Mouse (Mus musculus): ENCODE results near the gene Ttyh1. TPM values are rescaled to one million over a fixed set of nuclear protein-coding genes. Genes with fewer than 3 reads are reported as not detected.

The Ttyh1 gene
- polyA plus RNA-seq, 1 experiment from 2014 or later: 110 TPM

DNA sequence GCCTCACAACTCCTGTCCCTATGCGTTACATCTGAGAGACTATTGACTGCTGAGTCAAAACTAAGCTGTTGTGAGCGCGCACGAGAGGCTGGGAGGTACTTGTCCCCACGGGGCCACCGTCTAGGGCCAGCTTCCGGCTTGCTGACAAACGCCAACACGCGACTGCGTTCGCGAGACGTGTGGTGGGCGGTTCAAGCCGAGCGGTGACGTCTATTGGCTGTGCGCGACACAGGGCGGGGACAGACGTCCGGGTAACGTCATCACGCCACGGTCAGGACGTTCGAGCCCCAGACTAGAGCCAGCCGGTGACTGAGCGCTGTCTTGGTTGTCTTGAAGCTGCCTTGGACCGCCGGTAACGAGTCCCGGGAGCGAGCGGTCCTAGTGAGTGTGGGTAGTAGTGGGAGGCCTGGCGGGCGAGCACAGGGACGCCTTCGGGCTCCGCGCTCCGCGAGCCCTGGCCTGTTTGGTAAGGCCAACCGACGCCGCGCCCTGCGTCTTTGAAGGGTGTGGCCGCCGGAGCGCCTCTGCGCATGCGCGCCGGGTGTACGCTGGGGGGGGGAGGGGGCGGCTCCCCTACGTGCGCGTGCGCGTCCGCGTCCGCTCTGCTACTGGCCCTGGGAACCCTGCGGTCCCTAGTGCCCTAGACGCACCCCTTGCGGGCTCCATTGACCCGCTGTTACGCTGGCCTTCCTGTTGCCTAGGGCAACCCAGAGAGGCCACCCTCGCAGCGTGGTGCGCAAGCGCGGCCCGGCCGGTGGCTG, 17.7 kb downstream of the Ttyh1 start, which contains the start of gene Leng8:
Leng8 (plus strand) TSS at position 269 of the 761 bp plus-strand sequence.
- Histone ChIP-seq H3K4me3 (peak within 1 kb of the TSS; percentile 69), H3K4me2 (replicated peaks) (peak within 1 kb of the TSS; percentile 75), H3K36me3 (peaks cover 45% of the 10 kb centered on the region), H3K27me3 (no peaks in the 10 kb centered on the region), H3K9me3 (replicated peaks) (no peaks in the 10 kb centered on the region), H3K4me1 (peaks cover 15% of the 10 kb centered on the region), H3K27ac (peak within 1 kb of the TSS; percentile 96), H3K9ac (peak within 1 kb of the TSS; percentile 74)
- ATAC-seq (ENCODE audit: low FRiP score): peak; percentile 99
- WGBS: under 1% methylated on average over 68 of the region's 78 CpGs

DNA sequence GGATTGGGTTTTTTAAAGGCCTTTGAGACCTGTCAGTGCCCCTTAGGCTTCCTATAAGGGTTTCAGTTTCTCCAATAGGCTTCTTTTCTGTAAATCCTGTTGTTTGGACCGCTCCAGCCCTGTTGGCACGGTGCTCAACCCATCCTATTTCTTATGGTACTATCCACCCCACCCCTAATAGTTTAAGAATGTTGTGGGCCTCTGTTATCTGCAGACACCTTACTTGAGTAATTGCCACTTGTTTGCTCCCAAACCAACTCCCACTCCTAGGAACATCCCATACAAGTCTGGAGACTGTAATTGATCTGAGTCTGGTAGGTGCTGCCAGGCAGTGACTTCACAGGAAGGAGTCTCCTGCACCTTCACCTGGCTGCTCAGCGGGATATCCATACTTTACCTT, 18.5 kb downstream of the Ttyh1 start:
- Histone ChIP-seq H3K4me1 (peaks cover 15% of the 10 kb centered on the region), H3K9me3 (replicated peaks) (no peaks in the 10 kb centered on the region), H3K27ac (peak overlapping the region; percentile 96; the same call in 1 of the 2 replicates), H3K36me3 (peaks cover 46% of the 10 kb centered on the region), H3K9ac (peak overlapping the region; percentile 74), H3K27me3 (no peaks in the 10 kb centered on the region), H3K4me2 (replicated peaks) (peak overlapping the region; percentile 75), H3K4me3 (peak overlapping the region; percentile 69)
- WGBS: 57% methylated on average over 3 of the region's 3 CpGs
- no peak for ATAC-seq (ENCODE audit: low FRiP score)

DNA sequence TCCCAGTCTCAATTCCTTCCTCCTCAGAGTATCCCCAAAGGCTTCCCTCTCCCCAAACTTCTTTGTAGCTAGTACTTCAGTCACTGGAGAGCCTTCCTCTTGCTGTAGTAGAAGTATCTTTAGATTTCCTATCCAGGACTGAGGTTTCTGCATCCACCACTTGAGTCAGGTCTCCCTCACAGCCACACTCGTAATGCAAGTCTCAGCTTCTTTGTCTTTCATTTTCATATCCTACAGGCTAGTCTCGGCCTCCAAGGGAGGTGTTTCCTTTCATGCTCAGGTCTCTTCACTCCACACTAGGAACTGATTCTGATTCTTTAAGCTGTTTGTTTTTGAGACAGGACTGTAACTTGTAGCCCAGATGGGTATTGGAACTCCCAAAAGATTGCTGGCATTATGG, 19.0 kb downstream of the Ttyh1 start:
- peaks cover 47% of the 10 kb centered on the region for H3K36me3 ChIP-seq
- WGBS: 87% methylated on average over 2 of the region's 2 CpGs

DNA sequence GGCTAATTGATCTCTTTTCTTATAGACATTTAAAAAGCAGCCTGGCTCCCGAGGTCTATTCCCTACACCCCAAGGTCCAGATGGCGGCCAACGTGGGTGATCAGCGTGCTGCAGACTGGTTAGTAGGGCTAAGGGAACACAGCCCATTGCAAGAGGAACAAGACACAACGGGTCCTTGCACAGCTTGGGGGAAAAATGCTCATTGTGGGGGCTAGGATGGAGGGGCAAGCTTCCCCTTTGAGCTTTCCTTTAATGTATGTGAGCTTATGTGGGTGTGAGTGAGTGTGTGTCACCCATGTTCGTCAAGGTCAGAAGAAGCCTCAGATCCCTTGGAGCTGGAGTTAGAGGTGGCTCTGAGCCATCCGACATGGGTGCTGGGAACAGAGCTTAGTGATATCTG, 19.5 kb downstream of the Ttyh1 start:
- no peak overlapping the region for H3K4me2 ChIP-seq (replicated peaks)

More for the DNA sequence above, 19.0 kb downstream of the Ttyh1 start:
- peak overlapping the region; percentile 75 for H3K4me2 ChIP-seq (replicated peaks)
- H3K27me3 ChIP-seq: no peaks in the 10 kb centered on the region
- H3K9me3 ChIP-seq (replicated peaks): no peaks in the 10 kb centered on the region
- peak overlapping the region; percentile 69 for H3K4me3 ChIP-seq
- H3K9ac ChIP-seq: peak overlapping the region; percentile 74; the same call in 1 of the 2 replicates
- no peak overlapping the region for H3K27ac ChIP-seq
- peaks cover 15% of the 10 kb centered on the region for H3K4me1 ChIP-seq
- no peak for ATAC-seq (ENCODE audit: low FRiP score)

DNA sequence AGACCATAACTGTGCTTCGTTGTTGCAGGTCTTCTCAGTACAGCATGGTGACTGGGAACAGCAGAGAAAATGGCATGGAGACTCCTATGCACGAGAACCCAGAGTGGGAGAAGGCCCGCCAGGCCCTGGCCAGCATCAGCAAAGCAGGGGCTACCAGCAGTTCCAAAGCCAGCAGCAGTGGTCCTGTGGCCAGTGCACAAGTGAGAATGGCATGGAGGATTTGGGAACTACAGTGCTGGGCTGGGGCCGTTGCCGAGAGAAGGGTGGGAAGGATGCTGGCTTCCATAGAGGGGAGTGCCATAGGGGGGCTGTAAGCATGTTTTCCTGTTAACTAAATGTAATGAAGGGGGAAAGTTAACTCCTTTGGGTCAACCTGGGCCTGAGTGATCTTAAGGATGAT, 20.2 kb downstream of the Ttyh1 start:
- Histone ChIP-seq H3K4me3 (no peak overlapping the region), H3K9me3 (replicated peaks) (no peaks in the 10 kb centered on the region), H3K27me3 (no peaks in the 10 kb centered on the region), H3K36me3 (peaks cover 56% of the 10 kb centered on the region), H3K27ac (no peak overlapping the region), H3K4me1 (peaks cover 15% of the 10 kb centered on the region), H3K9ac (no peak overlapping the region), H3K4me2 (replicated peaks) (no peak overlapping the region)
- WGBS: 94% methylated on average over 5 of the region's 5 CpGs
- no peak for ATAC-seq (ENCODE audit: low FRiP score)

More for the DNA sequence above, 19.5 kb downstream of the Ttyh1 start:
- H3K27me3 ChIP-seq: no peaks in the 10 kb centered on the region
- H3K36me3 ChIP-seq: peaks cover 48% of the 10 kb centered on the region
- H3K9ac ChIP-seq: 0 out of 2 replicates have a peak overlapping the region, but pooled peaks have one; percentile 3
- H3K27ac ChIP-seq: no peak overlapping the region
- H3K4me1 ChIP-seq: peaks cover 15% of the 10 kb centered on the region
- no peaks in the 10 kb centered on the region for H3K9me3 ChIP-seq (replicated peaks)
- WGBS: 94% methylated on average over 7 of the region's 7 CpGs
- no peak overlapping the region for H3K4me3 ChIP-seq
- no peak for ATAC-seq (ENCODE audit: low FRiP score)

DNA sequence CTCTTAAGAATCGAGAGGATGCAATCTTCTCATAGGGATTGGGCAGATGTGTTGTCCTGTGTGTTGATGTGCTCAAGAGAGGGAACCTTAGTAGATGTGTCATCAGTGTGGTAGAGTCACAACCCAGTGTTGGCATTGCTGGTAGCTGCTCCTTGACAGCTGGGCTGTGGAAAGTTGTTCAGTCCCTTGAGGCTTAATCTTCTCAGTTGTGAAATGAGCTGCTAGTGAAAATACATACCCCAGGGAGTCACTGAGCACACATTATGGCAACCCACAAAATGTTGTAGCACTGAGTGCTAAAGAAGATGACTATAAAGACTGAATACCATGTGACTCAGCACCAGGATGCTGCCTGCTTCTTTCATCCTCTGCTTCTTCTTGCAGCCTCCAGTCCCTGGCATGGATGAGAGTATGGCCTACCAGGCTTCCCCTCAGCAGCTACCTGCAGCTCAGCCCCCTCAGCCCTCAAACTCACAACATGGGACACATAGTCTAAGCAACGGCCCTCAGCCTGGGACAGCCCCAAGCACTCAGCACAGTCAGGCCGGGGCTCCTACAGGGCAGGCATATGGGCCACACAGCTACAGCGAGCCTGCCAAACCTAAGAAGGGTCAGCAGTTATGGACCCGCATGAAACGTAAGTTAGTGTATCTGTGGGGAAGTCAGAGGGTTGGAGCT, 22.6 kb downstream of the Ttyh1 start:
- H3K9ac ChIP-seq: no peak overlapping the region
- H3K4me3 ChIP-seq: no peak overlapping the region
- 97% methylated on average over 6 of the region's 6 CpGs for WGBS
- peaks cover 13% of the 10 kb centered on the region for H3K4me1 ChIP-seq
- no peaks in the 10 kb centered on the region for H3K27me3 ChIP-seq
- no peak for ATAC-seq (ENCODE audit: low FRiP score)
- H3K36me3 ChIP-seq: peaks cover 79% of the 10 kb centered on the region
- no peak overlapping the region for H3K4me2 ChIP-seq (replicated peaks)
- H3K27ac ChIP-seq: no peak overlapping the region
- H3K9me3 ChIP-seq (replicated peaks): no peaks in the 10 kb centered on the region

DNA sequence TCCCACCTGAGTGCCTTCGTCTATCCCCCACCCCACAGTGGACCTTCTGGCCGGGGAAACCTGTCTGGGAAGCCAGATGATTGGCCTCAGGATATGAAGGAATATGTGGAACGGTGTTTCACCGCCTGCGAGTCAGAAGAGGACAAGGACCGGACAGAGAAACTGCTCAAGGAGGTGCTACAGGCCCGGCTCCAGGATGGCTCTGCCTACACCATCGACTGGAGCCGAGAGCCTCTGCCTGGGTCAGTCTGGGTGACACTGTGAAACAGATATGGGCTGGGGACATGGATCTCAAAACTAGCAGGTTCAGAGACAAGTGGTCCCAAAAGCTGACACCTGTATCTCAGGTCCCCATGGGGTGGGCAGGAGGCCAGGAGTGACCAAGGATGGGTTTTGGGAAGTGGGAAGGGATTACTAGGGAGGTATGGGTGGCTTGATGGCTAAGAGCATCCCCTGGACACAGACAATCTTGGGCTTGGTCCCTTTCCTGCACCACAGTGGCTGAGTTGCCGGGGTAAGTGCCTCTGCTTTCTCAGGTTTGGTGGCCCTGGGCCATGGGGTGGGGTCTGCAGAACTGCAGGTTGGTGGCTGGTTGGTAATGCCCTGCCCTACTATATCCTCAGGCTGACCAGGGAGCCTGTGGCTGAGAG, 23.7 kb downstream of the Ttyh1 start:
- Histone ChIP-seq H3K27ac (no peak overlapping the region), H3K9me3 (replicated peaks) (no peaks in the 10 kb centered on the region), H3K27me3 (no peaks in the 10 kb centered on the region), H3K4me3 (no peak overlapping the region), H3K4me1 (peaks cover 12% of the 10 kb centered on the region), H3K36me3 (peaks cover 91% of the 10 kb centered on the region), H3K4me2 (replicated peaks) (no peak overlapping the region), H3K9ac (no peak overlapping the region)
- 98% methylated on average over 10 of the region's 10 CpGs for WGBS
- ATAC-seq (ENCODE audit: low FRiP score): no peak

DNA sequence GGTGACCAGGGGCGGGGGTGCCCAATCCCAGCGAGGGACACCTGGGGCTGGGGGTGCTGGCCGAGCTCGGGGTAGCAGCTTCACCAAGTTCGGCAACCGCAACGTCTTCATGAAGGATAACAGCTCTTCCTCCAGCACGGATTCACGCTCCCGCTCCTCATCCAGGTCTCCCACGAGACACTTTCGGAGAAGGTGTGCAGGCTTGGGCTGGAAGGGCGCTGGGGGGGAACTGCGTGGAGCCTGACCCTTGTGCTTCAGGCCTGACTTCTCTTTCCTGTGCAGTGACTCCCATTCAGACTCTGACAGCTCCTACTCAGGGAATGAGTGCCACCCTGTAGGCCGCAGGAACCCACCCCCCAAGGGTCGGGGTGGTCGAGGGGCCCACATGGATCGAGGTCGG, 24.3 kb downstream of the Ttyh1 start:
- ATAC-seq (ENCODE audit: low FRiP score): no peak
- H3K4me1 ChIP-seq: peaks cover 12% of the 10 kb centered on the region
- no peaks in the 10 kb centered on the region for H3K9me3 ChIP-seq (replicated peaks)
- H3K27me3 ChIP-seq: no peaks in the 10 kb centered on the region
- WGBS: 93% methylated on average over 19 of the region's 19 CpGs
- H3K36me3 ChIP-seq: peaks cover 97% of the 10 kb centered on the region
- no peak overlapping the region for H3K4me3 ChIP-seq
- H3K9ac ChIP-seq: no peak overlapping the region
- no peak overlapping the region for H3K4me2 ChIP-seq (replicated peaks)
- H3K27ac ChIP-seq: no peak overlapping the region

DNA sequence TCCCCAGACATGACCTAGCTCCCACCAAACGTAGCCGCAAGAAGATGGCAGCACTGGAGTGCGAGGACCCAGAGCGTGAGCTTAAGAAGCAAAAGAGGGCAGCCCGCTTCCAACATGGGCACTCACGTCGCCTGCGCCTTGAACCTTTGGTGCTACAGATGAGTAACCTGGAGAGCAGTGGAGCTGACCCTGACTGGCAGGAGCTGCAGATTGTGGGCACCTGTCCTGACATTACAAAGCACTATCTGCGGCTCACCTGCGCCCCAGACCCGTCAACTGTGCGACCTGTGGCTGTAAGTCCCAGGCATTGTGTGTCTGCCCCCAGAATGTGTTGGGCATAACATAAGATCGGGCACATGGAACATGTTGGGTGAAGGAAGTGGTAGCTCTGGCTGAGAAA, 24.8 kb downstream of the Ttyh1 start:
- H3K9ac ChIP-seq: no peak overlapping the region
- H3K27me3 ChIP-seq: no peaks in the 10 kb centered on the region
- H3K4me2 ChIP-seq (replicated peaks): no peak overlapping the region
- no peak overlapping the region for H3K4me3 ChIP-seq
- WGBS: 96% methylated on average over 13 of the region's 13 CpGs
- peaks cover 95% of the 10 kb centered on the region for H3K36me3 ChIP-seq
- H3K27ac ChIP-seq: no peak overlapping the region
- H3K4me1 ChIP-seq: peaks cover 14% of the 10 kb centered on the region
- ATAC-seq (ENCODE audit: low FRiP score): no peak
- no peaks in the 10 kb centered on the region for H3K9me3 ChIP-seq (replicated peaks)

DNA sequence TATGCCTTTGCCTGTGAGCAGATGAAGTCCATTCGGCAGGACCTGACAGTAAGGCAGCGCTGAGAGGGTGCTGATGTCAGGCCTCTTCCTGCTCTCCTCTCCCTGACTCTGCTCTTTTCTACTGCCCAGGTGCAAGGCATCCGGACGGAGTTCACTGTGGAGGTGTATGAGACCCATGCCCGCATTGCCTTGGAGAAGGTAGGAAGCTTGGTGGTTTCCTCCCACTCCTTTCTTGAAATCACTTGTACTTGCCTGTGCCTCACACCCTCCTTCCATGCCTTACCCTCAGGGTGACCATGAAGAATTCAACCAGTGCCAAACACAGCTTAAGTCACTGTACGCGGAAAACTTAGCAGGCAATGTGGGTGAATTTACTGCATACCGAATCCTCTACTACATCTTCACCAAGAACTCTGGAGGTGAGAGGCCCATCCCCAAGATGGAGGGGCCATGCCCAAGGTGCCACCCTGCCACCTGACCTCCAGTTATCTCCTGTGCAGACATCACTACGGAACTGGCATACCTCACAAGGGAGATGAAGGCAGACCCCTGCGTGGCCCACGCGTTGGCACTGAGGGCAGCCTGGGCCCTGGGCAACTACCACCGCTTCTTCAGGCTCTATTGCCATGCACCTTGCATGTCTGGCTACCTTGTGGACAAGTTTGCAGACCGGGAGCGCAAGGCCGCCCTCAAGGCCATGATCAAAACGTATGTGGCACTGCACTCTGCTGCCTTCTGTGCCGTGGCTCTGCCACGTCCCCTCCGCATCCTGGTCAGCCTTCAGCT, 25.8 kb downstream of the Ttyh1 start:
- Histone ChIP-seq H3K9me3 (replicated peaks) (no peaks in the 10 kb centered on the region), H3K4me1 (peaks cover 14% of the 10 kb centered on the region), H3K27me3 (no peaks in the 10 kb centered on the region), H3K36me3 (peaks cover 85% of the 10 kb centered on the region), H3K27ac (no peak overlapping the region), H3K4me2 (replicated peaks) (no peak overlapping the region), H3K4me3 (no peak overlapping the region), H3K9ac (no peak overlapping the region)
- ATAC-seq (ENCODE audit: low FRiP score): no peak
- WGBS: 94% methylated on average over 20 of the region's 20 CpGs

DNA sequence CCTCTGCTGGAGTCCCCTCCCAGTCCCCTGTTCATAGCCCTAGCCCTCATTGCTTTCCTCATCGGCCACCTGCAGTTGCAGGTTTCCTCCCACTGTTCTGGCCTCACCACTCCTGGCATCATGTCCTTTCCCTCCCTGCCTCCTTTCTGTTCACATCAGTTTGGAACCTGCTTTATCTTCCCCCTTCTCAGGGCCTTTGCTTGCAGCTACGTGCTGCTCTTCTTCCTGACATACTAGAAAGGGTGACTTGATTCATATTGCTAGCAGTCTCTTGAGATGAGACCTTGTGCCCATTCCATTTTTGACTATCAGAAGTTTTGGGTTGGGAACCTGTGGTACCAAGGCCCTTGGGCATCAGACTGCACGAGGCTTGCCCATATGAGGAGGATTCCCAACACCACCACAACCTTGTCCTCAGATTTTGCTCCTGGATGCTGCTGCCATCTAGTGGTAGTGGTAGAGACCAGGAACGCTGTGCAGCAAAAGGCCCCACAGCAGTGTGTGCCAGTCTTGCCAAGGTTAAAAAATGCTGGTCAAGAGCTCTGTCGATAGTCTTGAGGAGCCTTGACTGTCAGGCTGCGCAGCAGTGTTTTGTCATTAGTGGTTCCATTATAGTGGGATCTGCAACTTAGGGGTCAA, 26.5 kb downstream of the Ttyh1 start:
- H3K36me3 ChIP-seq: peaks cover 78% of the 10 kb centered on the region
- H3K4me1 ChIP-seq: peaks cover 22% of the 10 kb centered on the region
- H3K4me3 ChIP-seq: no peak overlapping the region
- no peak overlapping the region for H3K4me2 ChIP-seq (replicated peaks)
- ATAC-seq (ENCODE audit: low FRiP score): no peak
- H3K27ac ChIP-seq: no peak overlapping the region
- 72% methylated on average over 6 of the region's 6 CpGs for whole genome bisulfite sequencing
- no peaks in the 10 kb centered on the region for H3K9me3 ChIP-seq (replicated peaks)
- H3K9ac ChIP-seq: no peak overlapping the region
- peaks cover 3% of the 10 kb centered on the region for H3K27me3 ChIP-seq
